Mouse (Mus musculus) adrenal gland, adult 2 months (tissue): ENCODE results near the gene Tgfbr1. TPM values are rescaled to one million over a fixed set of nuclear protein-coding genes. Genes with fewer than 3 reads are reported as not detected.

Experiments used
- DNase-seq: peaks from one replicate; pipeline ENCODE4 v3.0.0; 2021
- long read RNA-seq: library from polyadenylated mRNA; stranded (forward); transcript quantifications from one replicate; pipeline ENCODE4 v2.0.0, GENCODE M21; 2021
- polyA plus RNA-seq: library from polyadenylated mRNA; depleted of rRNA; stranded (reverse); fragments of >200 nt; gene quantifications from 2 replicates; pipeline ENCODE4 v1.2.3, GENCODE M21; 2012; rRNA removed
- total RNA-seq, 2 experiments: library from RNA; stranded (reverse); gene quantifications; 2 replicates each; pipeline ENCODE4 v1.2.3; 2021

Gene Tgfbr1
- total RNA-seq (10 to 100 TPM; 30.1 to 36.9 TPM), polyA plus RNA-seq (2.2 and 2.5 TPM in 2 replicates)
- long read RNA-seq, full-length matches to known transcripts: 7 of 7 reads
- long read RNA-seq, partial matches to known transcripts: 0 of 7 reads
- long read RNA-seq, other reads (novel, unspliced or antisense): 0 of 7 reads

GRCm38 (mm10) chr4:47352803-47353388 lies at the start of gene Tgfbr1:
Tgfbr1 (plus strand) TSS chr4:47353222.
- peak; percentile 100 for DNase-seq

DNA sequence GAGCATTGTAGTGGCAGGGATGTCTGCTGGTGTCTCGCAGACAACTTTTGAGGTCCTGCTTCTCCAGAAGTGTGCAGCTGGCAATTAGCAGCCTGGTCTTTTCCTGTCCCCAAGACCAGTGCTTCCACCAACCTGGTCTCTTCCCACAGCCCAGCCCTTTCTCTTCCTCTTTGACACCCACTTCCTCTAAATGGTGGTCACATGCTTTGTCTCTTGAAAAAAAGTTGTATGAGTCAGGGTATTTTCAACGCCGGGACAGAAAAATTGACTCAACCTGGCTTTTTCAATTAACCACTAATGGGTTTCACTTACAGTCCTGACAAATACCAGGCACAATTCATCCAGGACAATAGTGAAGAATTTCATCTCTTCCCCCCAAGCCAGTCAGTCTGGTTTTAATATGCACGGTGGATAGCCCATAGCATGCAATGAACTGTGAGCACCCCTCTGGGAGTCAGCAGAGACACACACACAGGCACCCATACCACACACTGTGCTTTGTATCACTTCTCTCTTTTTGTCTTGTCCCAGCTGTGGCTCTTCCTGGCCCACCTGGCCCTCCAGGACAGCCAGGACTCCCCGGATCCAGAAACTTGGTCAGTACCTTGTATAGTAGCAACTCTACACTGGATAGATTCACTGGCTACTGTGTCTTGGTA lies 49.6 kb upstream of the Tgfbr1 start:
- no peak for DNase-seq

GRCm38 (mm10) chr4:47309886-47310625 lies 43.0 kb upstream of the Tgfbr1 start:
- DNase-seq: no peak

GRCm38 (mm10) chr4:47310812-47311211 lies 42.2 kb upstream of the Tgfbr1 start:
- peak; percentile 96 for DNase-seq

GRCm38 (mm10) chr4:47311467-47311866 lies 41.6 kb upstream of the Tgfbr1 start:
- DNase-seq: no peak

DNA sequence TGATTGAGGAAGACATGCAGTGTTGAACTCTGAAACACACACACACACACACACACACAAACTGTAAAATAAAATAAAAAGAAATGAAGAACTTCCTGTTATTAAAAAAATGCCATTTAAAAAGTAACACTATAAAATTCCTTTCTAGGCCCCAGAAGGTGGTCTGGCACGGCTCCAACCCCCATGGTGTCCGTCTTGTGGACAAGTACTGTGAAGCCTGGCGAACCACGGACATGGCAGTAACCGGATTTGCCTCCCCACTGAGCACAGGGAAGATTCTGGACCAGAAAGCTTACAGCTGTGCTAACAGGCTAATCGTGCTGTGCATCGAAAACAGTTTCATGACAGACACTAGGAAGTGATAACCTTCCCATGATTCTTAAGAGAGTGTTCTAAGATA lies 41.1 kb upstream of the Tgfbr1 start:
- DNase-seq: no peak

GRCm38 (mm10) chr4:47312676-47313075 lies 40.3 kb upstream of the Tgfbr1 start:
- no peak for DNase-seq

GRCm38 (mm10) chr4:47313710-47314410 lies 39.2 kb upstream of the Tgfbr1 start:
- no peak for DNase-seq

GRCm38 (mm10) chr4:47315458-47315857 lies 37.6 kb upstream of the Tgfbr1 start:
- no peak for DNase-seq

- DNase-seq: no peak
These were observed 36.6 kb upstream of the Tgfbr1 start for GRCm38 (mm10) chr4:47316432-47316831.

- no peak for DNase-seq
These were observed 33.3 kb upstream of the Tgfbr1 start for GRCm38 (mm10) chr4:47319561-47320321.

DNA sequence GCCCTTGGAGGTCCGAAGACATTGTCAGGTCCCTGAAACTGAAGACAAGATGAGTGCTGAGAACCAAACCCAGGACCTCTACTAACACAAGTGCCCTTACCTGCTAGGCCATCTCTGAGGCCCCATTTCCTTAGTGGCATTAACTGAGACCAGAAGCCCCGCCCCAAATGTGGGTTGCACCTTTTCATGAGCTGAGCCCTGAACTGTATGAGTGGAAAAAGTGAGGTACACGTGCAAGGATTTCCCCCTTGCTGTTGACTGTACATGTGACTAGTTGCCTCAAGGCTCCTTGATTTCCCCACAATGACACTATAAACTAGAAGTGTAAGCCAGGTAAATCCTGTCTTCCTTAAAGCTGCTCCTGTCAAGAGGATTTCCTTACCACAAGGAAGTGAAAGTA lies 30.7 kb upstream of the Tgfbr1 start:
- DNase-seq: no peak

DNA sequence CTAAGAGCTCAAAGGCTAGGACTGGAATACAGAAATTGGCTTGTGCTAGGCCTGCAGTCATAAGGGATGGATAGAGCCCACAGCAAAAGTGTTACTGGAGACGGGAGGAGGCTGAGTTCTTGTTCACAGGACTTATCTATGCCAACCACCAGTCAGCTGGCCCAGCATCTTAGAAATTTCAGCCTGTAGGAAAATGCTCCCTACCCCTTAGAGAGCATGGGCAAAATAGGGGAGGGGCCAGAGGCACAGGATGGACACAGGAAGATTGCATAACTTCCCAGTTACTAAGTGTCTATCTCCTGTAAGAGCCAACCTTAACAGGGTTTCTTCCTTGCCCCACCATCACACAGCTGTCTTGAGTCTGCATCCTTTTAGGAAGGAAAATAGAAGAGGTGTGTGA lies 28.8 kb upstream of the Tgfbr1 start:
- no peak for DNase-seq

DNA sequence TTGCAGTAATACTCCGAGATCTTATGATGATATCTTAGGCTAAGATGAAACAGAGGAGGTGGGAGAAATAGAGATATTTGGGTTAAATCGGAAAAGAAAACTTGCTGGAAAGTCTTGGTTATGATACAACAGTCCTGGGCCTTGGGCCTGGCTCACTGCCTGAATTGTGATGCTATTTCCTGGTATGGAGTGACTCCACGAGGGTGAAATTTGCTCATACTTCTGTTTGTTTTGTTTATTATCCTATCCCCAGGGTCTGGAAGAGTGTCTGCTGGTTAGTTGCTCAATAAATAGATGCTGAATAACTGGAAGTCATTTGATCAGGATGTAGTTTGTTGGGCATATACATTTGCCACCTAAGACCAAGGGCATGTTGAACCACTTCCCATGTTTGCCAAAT lies 25.2 kb upstream of the Tgfbr1 start:
- no peak for DNase-seq

DNA sequence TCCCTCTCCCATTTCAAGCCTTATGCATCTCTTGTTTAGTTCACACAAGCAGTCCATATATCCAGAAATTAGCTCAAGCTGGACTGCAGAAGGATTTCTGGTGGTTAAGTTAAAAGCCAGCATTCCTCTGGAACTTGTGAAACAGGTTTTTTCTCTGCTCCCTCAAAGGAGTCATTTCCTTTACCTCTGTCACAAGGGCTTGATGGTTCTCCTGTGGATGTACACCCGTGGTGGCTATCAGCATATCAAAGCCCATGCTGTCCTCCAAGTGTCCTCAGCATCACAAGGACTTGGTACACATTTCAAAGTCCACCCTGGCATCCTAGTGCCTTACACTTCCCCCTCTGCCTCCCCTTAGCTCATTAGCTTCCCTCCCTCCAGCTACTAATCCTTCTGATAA lies 23.7 kb upstream of the Tgfbr1 start:
- DNase-seq: no peak

- DNase-seq: no peak
These were observed 22.5 kb upstream of the Tgfbr1 start for GRCm38 (mm10) chr4:47330378-47331052.

GRCm38 (mm10) chr4:47332812-47333343 lies 20.1 kb upstream of the Tgfbr1 start:
- DNase-seq: no peak

GRCm38 (mm10) chr4:47333541-47333940 lies 19.5 kb upstream of the Tgfbr1 start:
- no peak for DNase-seq

DNA sequence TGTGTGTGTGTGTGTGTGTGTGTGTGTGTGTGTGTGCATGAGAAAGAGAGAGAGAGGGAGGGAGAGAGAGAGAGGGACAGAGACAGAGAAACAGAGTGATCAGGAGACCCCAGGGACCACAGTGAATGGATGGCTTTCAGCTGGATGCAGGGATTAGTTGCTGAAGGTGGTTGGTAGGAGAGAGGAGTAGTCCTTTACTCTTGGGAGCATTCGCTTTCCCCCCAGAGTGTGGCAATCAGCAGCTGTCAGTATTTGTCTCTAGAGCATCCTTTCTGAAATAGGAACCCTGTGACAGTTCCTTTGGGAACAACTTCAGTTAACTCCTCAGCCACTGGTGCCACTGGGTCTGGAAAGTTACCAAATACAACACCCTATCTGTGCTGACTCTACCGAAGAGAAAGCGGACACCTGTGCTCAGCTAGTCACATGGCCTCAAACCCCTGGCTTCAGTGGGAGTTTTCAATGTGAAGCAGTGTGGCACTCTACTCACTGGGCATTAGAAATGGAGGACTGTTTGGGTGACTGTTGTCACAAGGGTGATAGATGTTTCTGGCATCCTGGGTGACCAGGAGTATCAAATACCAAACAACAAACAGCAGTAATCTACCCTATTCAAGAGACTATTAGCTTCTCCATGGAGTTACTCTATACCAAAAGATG lies 16.0 kb upstream of the Tgfbr1 start:
- DNase-seq: no peak

- no peak for DNase-seq
These were observed 10.4 kb upstream of the Tgfbr1 start for GRCm38 (mm10) chr4:47342632-47343031.
